Mouse (Mus musculus) thymus, postnatal 10 days (tissue): ENCODE results near the gene Gm20388.
A peak's percentile ranks its signal among the peaks of the same experiment; 100 is the strongest.
"Not testable (repeated sequence)": the region's sequence is repeated elsewhere in the genome, so short reads cannot be mapped to it uniquely, and the experiment has no call there.

Experiments used
- DNase-seq, 2 experiments: peaks; one replicate each; pipeline ENCODE4 v3.0.0; 2021; ENCODE audit warnings: low spot score in 2 of 2

Gene Gm20388

DNA sequence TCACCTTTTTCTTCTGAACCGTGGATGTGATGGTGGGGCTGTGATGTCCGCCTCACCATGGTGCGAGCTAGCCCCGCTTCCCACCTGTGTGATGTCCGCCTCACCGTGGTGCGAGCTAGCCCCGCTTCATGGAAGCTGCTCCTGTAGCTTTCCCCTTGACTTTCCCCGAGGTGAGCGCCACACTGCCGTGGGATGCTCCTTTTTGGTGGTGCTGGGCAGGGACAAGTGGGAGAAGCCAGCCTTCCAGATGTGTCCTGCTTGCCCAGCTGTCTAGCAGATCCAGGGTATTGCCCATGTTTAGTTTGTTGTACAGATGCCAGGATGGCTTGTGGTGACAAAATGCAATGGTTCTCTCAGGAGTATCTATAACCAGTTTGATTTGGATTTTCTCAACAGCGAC, 1752.5 kb downstream of the Gm20388 start:
- no peak for DNase-seq

DNA sequence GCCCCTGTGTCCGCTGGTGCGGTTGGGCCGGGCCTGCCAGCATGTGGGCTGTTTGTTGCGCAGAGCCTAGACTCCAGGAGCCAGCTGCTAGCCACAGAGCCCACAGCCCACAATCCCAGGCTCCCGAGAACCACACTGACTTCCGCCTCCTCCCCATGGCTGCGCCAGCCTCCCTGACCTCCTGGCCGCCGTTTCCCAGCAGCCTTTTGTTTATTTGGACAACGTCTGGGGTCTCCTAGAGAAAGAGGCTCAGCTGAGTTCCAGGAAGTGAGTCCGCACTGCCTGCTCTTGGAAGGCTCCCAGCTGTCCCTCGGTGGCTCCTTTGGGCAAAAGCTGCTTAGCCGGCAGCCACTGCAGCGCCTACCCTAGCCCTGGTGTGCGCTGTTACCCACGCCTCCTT, 1754.7 kb downstream of the Gm20388 start:
- DNase-seq: no peak

DNA sequence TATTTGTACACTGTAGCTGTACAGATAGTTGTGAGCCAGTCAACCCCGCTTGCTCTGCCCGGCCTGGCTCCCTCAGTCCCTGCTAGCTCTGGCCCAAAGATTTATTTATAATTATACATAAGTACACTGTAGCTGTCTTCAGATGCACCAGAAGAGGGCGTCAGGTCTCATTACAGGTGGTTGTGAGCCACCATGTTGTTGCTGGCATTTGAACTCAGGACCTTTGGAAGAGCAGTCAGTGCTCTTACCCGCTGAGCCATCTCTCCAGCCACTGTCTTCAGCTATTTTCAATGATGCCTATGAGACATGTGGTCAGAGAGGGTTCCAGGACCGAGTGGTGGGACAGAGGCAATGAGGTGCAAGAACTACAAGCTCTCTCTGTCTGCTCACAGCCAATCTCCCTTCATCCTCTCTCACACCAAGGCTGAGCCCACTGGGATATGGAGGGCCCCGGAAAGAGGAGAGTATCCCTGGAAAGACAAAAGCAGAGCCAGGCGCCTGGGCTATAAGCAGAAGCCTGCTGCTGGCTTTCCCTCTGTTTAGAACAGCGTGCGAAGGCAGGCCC, 1757.4 kb downstream of the Gm20388 start:
- DNase-seq: not testable (repeated sequence)

DNA sequence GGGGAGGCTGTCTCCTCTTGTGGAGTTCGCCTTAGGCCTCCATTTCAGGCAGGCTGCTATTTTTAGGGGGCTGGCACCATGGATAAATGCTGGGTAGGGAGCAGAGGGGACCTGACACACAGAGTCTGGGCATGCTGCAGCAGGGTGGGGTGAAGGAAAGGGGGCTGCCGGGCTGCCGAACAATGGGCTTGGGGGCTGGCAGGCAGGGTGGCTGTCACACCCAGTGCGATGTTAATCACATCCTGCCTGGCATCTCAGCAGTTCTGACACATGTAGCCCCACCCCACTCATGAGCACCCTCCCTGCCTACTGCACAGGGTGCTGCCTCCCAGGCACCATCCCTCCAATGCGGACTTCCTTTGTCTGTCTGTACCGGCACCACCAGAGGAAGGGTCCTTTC, 1757.9 kb downstream of the Gm20388 start:
- DNase-seq: no peak

DNA sequence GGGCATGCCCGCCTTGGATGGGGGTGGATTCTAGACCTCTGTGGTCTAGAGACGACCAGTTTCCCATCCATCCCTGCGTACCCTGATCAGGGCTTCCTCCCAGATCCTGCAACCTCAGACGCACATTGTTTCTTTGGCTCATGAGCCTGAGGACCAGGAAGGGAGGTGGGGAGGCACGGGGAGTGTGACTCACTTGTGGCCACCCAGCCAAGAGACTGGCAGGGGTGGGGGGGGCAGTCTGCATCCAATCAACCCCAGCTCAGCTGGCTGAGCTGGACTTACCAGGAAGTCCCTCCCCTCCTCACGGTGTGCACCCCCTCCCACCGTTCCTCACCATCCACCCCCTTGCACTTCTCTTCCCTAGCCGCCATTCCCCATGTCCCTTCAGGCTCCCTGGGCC, 1758.6 kb downstream of the Gm20388 start:
- no peak for DNase-seq

DNA sequence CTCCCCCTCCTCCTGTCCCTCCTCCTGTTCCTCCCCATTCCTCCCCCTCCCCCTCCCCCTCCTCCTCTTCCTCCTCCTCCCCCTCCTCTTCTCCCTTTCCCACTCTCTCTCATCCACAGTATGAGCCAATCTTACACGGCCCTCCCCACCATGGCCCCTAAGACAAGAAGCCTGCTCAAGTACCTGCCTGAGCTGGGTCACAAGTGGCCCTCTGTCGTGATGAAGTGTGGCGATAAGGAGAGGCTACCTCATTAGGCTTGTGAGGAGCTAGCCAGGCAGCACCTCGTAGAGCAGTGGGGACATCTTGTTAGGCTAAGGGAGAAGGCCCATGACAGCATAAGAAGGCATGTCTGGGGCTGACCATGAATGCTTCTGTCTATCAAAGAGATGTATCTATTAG, 1762.5 kb downstream of the Gm20388 start:
- DNase-seq: no peak

DNA sequence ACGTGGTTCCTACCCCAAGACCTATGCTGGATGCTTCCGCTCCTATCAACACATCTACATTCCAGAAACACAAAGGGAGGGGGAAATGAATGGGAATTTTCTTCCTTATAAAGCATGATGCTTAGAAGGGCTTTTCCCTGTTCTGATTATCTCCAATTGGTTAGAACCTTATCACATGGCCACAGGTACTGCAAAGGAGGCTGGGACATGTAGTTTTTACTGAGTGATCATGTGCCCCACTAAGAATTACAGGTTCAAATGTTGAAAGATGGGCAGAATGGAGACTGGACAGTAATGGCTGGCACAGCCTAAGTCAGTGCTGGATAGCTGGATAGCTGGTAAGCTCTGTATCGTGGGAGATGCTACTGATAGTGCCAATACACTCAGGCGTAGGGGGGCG, 1763.3 kb downstream of the Gm20388 start:
- DNase-seq: no peak

DNA sequence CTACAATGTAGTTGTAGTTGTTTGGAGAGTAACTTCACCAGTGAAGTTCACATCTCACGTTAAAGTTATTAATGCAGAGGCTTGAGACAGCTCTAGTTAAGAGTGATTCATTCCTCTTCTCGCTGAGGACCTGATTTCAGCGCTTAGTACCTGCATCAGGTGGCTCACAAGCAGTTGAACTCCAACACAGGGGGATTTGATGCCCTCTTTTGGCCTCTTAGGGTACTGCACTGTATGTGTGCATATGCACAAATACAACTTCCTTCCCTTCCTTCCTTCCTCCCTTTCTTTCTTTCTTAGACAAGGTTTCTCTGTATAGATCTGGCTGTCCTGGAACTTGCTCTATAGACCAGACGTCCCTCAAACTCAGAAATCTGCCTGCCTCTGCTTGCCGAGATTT, 1763.9 kb downstream of the Gm20388 start:
- no peak for DNase-seq

DNA sequence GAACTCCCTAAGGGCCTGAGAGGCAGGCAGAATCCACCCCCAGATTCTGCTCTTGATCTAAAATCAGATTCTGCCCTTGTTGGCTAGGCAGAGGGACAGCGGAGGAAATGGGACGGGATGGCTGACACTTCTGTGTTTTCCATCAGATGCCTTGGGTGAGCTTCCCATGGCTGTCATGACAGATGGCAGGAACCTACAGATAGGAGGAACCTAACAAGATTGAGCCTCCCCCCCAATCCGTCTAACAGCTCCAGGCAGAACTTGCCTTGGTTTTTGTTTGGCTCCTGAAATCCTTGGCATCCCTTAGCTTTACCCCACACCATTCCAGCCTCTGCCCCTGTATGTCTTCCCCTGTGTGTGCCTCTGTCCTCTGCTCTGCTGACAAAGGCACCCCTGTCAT, 1764.5 kb downstream of the Gm20388 start:
- no peak for DNase-seq

DNA sequence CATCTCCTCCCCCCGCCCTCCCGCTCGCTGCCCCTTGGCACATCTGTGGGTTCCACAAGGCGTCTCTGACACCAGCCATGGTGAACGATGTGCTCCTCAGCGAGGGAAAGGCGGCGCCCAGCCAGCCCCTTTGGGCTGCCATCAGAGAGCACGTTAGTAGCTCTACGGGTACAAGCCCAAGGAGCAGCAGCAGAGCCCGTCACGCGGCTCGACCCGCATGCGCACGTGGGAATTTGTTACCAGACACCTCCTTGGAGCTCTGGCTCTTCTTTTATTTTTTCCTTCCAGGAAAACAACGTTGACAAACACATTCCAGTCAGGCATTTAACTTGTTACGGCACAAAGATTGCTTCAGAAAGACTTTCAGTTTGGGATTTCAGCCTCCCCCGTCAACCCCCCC, 1765.1 kb downstream of the Gm20388 start:
- DNase-seq: no peak

DNA sequence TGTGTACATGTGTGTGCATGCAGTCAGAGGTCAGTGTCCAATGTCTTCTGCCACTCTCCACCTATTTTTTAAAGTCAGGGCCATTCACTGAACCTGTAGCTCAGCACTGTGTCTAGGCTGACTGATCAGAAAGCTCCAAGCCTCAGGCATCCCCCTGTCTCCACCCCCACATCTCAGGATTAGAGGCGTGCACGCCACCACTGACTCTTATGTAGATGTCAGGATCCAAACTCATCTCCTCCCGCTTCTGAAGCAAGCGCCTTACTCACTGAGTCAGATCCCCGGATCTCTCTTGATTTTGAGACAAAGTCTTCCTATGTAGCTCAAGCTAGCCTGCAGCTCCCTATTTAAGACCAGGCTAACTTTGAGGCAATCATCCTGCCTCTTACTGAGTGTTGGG, 1768.1 kb downstream of the Gm20388 start:
- DNase-seq: no peak

DNA sequence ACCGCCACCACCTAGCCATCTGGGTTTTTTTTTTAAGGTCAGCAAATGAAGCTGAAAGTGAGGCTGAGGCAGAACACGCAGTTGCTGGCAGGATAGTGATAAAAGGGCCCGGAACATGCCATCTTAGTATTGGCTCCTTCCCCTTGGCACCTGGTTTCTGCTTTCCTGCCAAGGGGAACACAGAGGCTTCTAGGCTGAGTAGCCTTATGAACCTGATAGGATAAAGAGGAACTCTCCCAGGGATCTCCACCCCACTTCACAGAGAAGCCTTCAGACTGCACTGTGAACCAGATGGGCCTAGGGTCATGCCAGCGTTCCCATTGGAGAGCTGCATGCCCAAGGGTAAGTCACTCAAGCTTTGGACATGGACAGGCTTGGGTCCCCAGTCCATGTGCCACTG, 1770.3 kb downstream of the Gm20388 start:
- DNase-seq: no peak

DNA sequence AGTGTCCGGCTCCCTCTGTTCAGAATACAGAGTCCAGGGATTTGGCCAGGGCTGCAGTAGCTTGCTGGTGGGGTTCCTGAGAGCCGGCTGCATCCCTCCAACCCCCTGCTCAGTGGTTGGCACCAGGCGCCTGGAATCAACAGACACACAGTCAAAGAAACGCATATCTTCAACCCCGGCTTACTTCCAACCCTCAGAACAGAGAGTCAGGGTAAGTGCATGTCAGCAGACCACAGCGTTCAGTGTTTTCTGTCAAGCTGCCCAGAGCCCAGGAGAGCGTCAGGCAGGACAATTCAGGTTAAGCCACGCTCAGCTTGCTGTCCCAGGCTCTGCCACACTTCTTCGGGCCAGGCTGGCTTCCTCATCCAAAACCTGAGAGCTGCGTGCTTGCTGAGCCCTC, 1770.8 kb downstream of the Gm20388 start:
- DNase-seq: no peak

DNA sequence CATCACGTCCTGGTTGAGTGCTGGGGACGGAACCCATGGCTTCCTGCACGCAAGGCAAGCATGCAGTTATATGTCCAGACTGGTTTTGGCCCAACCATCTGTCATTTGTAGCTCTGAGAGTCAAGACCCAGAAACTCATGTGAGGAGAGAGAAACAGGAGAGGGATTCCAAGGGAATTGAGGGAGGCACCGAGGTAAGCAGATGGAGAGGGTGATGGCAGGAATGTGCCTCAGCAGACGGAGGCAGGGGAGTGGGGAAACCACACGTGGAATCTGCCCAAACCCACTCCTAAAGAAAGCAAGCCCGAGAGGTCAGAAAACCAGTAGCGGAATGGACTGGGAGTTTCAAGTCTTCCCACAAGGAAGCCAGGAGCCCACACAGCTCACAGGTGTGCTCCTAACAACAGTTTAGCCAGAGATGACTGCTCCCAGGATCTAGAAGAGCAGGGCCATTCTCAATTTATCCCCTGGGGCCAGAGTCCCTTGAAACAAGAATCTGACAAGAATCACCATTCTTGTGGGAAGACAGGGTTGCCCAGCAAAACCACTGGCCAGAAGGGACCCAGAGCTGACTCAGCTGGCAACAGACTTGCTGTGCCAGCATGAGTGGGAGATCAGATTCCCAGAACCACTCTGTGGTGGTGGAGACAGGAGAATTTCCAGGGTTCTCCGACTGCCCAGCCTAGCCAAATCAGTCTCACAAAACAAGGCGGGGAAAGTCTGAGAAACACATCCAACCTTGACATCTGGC, 1772.6 kb downstream of the Gm20388 start:
- no peak for DNase-seq

DNA sequence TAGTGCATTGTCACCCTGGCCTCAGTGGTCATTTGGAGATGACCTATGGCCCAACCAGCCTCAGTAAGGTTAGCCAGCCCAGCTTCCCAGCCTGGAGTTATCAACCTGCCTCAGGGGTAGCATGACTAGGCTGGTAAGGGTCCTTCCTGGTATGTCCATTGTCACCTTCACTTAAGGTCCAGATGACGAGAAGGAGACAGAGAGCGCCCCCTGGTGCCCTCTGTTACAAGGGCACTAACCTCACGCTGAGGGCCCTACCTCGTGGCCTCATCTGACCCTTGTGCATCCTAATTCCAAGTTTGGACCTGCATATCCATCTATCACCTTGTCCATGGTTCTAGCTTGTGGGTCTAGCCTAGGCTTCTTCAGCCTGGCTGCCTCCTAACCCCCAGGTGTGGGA, 1774.8 kb downstream of the Gm20388 start:
- DNase-seq: peak in 1 of 2 experiments; percentile 19

DNA sequence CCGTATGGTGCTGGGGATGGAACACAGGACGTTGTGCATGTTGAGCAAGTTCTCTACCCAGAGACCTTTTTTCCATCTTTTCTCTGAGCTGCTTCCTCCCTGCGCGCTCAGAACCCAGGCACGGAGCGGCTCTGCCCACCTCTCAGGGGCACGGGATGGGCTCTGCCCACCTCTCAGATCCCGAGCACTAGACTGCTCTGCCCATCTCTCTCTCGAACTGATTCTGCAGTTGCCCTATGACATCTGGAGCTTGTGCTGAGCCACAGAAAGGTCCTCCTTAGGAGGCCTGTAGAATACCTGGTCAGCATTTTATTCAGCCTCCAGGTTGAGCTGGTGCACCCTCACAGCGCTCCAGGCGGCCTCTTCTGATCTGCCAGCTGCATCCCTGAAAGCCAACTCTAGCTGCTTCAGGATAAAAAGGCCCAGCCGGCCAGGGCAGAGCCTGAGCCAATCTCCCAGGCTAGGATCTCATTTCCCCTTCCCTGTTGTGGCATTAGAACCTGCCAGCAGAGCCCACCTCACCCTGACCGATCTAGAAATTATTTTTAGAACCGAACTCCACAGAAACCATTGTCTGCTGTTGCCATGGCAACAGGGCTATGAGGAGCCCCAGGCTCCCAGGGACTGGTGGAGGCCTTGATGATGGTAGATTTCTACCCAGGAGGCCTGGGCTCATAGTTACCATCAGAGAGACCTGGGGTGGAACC, 1777.0 kb downstream of the Gm20388 start:
- DNase-seq: no peak

DNA sequence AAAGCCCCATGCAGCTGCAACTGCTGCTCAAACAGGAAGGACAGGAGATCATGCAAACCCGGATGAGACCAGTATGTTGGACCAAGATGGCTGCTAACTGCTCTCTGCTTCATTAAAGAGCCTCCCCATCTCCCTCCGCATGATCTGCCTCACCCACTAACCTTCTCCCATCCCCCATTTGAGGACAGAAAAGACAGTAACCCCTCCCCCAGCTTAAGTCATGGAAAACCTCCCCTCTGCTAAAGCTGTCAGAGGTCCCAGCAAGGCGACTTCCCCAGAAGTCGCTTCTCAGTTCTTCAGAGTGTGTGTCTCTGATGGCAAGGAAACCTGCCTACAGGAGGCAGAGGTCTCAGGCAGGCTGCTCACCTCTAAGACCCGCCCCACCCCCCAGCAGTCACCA, 1777.9 kb downstream of the Gm20388 start:
- no peak for DNase-seq

DNA sequence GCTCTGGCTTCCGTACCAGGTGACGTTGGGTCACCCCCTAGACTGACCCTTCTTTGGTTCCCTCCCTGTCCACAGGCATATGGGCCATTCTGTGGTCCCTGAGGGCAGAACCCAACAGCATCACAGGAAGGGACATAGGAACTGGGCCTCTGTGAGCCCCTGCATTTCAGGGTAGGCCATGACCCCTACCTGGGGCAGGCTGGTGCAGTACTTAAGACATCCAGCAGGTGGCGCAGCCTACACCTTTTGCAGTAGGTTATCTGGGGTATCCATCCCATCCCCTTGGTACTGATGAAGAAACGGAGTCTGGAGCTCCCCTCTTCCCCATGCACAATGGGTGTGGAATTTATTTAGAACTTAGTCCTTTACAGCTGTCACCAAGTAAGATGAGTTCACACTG, 1783.8 kb downstream of the Gm20388 start:
- peak in 1 of 2 experiments; percentile 61 for DNase-seq

DNA sequence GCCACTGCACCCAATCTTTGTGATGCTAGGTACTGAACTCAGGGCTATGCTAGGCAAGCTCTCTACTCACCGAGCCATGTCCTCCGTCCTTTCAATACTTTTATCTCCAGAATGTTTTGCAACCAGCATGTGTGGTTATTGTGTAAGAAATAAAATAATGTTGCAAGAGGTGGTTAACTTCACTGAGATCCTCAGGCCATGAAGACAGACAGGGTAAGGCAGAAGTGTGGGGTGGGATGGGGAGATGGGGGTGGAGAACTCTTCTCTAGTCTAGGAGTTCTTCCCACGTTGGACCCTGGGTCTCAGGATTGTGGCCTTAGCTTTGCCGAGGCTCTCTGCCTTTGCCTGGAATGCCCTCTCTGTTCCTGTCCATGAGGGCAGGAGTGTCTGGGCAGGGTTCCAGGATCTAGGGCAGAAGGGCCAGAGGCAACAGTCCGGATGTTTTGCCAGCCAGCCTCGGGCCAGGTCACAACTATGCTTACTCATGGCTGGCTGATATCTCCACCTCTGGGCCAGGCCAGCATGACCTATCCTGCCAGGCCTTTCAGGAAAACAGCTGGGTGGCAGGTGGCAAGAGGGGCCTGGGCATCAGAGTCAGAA, 1785.0 kb downstream of the Gm20388 start:
- DNase-seq: no peak

DNA sequence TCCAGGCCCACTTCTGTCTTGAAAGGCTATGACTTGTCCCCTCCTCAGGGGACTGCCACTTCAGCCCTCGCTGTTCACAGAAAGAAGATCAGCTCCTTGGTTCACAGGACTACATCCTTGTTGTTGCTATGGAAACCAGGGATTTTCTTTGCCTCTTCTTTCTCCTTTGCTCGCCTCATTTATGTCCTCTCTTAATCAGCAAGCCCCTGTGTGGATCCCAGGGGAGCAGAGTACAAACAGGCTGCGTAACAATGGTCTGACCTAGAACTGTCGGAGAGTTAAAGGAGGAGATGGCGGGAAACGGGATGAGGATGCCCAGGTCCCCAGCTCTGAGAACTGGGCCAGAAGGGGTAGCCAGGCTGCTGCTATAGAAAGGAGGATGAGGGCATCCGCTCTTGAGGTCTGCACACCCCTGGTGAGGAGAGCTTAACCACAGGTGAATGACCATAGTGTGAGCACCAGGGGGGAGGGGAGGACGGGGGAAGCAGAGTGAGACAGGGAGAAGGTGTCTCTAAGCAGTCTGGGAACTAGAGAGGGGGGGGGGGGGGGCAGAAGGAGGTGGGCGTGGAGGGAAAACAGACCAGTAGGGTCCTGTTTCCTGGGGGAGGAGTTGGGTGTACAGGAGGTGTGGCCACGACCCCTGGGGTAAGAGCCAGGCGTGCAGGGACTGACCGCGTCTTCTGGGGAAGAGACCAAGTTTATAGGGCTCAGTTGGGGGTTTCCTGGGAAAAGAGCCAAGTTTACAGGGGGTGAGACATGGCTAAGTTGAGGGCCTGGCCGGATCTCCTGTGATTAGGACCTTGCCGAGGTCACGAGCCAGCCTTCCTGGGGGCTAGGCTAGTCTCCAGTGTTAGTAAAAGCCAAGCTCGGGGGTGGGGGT, 1787.3 kb downstream of the Gm20388 start:
- DNase-seq: no peak

DNA sequence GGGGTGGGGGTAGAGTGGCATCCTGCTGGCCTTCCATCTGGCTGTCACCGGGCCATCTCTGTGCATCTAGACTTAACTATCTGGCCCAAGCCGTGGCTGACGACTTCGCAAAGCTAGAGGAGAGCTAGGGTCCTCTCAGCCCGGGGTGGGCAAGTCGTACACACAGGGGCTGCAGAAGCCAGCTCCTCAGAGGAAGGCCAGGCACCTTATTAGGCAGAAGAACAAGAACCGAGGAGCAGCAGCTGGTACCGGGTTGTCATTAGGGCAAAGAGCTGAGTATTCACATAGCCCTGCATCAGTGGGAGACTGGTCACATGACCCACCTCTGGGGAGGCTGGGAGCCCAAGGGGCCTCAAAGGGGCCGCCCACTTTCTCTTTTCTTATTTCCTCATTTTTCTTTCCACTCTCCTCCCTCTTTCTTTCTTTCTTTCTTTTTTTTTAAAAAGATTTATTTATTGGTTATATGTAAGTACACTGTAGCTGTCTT, 1788.0 kb downstream of the Gm20388 start:
- no peak for DNase-seq

DNA sequence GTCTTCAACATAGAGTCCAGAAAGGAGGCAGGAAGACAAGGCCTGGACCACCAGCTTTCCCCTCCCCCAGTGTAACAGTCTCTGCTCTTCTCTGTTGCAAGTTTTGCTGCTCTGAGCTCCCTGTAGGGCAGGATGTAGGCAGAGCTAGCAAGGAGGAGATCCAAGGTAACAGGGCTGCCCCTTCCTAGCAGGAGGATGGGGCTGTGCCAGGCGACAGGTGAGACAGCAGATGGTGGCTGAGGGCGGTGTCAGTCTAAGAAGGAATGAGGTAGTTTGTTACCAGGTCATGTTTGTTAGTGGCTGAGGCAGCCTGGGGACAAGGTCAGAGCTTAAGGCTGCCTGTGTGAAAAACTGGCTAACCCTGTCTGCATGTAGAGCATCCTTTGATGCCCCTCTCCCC, 1789.3 kb downstream of the Gm20388 start:
- no peak for DNase-seq
